Mouse (Mus musculus): ENCODE results near the gene Nckap5l. TPM values are rescaled to one million over a fixed set of nuclear protein-coding genes. Genes with fewer than 3 reads are reported as not detected.

Nckap5l gene
- total and polyA plus RNA-seq, 3 experiments: 3.5 to 5.2 (median 4.2) TPM

DNA sequence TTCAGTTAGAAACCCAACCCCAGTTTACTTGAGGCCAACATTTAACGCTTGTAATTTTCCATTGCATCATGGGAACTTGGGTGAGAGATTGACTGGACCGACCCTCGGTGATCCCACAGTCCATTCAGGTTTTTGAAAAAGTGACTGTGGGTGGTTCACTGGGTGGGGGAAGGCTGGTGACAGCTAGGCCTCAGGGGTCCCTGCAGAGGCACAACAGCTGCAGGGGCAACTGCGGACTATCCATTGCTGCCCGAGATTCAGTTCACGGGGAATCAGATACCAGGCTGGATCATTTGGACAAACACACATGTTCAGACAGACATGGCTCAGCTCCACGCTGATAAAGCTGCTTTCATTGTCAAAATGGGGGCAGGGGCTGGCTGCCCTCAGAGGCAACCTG lies 26.0 kb downstream of the Nckap5l start:
- Histone ChIP-seq H3K79me2 (replicated peaks; ENCODE audit: control insufficient read depth, insufficient read depth, low read length) (no peaks in the 10 kb centered on the region), H3K27me3 (ENCODE audit: control insufficient read depth, insufficient read depth, low read length) (no peaks in the 10 kb centered on the region), H3K4me3 (no peak overlapping the region), H3K4me1 (ENCODE audit: control insufficient read depth, insufficient read depth, low read length) (peaks cover 2% of the 10 kb centered on the region), H3K36me3 (ENCODE audit: control insufficient read depth, insufficient read depth, low read length) (no peaks in the 10 kb centered on the region), H3K9ac (ENCODE audit: low read depth, low read length) (no peak overlapping the region), H3K27ac (peak overlapping the region; percentile 29)
- TF ChIP-seq POLR2A (IDR thresholded peaks at IDR 0.05; ENCODE audit: insufficient read depth, low read depth, low read length): no peak
- no peak for TF ChIP-seq EP300 (IDR thresholded peaks at IDR 0.05; ENCODE audit: insufficient read depth, low read depth, low read length)
- TF ChIP-seq CTCF (IDR thresholded peaks at IDR 0.05): no peak
- no peak for DNase-seq
- WGBS: 58% methylated on average over 7 of the region's 7 CpGs
- intact Hi-C loops (cut with DNase I): no loop called here

DNA sequence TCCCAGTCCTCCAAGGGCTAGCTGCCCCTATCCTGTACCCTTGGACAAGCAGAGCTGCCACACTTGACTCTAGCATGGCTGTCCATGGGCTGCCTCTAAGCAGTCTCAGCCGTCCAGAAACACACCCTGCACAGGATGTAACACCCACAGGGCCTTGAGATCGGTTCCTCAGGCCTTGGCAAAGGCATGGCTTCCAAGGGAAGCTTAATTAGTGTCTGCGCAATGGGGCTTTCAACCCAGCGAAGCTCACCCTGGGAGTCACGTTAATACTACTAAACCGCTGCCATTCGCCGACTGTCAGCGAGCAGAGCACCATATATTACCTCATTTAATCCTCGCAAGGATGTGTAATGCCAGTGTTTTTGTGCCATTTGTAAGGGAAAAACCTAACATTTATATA lies 26.5 kb downstream of the Nckap5l start:
- intact Hi-C loops (cut with DNase I): no loop called here
- TF ChIP-seq CTCF (IDR thresholded peaks at IDR 0.05): no peak
- no peak for TF ChIP-seq EP300 (IDR thresholded peaks at IDR 0.05; ENCODE audit: insufficient read depth, low read depth, low read length)
- TF ChIP-seq POLR2A (IDR thresholded peaks at IDR 0.05; ENCODE audit: insufficient read depth, low read depth, low read length): no peak
- no peak overlapping the region for H3K4me3 ChIP-seq
- no peaks in the 10 kb centered on the region for H3K36me3 ChIP-seq (ENCODE audit: control insufficient read depth, insufficient read depth, low read length)
- 72% methylated on average over 10 of the region's 10 CpGs for WGBS
- no peak overlapping the region for H3K9ac ChIP-seq (ENCODE audit: low read depth, low read length)
- peaks cover 2% of the 10 kb centered on the region for H3K4me1 ChIP-seq (ENCODE audit: control insufficient read depth, insufficient read depth, low read length)
- H3K79me2 ChIP-seq (replicated peaks; ENCODE audit: control insufficient read depth, insufficient read depth, low read length): no peaks in the 10 kb centered on the region
- DNase-seq: no peak
- H3K27me3 ChIP-seq (ENCODE audit: control insufficient read depth, insufficient read depth, low read length): no peaks in the 10 kb centered on the region
- peak overlapping the region; percentile 29 for H3K27ac ChIP-seq

DNA sequence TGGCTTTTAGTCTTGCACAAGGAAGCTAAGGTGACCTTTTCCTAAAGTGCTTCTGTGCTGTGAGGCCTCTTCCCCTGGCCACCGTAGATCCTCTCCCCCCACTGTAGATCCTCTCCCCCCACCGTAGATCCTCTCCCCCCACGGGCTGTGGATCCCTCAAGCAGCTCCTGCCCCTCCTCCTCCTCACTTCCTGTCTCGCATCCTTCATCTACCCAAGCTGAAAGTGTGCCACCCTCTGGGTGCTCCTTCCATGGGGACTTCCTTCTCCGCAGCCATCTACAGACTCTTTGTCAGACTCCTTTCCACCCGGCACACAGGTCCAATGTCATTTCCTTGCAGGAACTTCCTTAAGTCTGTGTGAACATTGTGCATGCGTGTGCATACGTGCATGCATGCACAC lies 27.2 kb downstream of the Nckap5l start:
- Histone ChIP-seq H3K4me3 (no peak overlapping the region), H3K9ac (ENCODE audit: low read depth, low read length) (no peak overlapping the region), H3K36me3 (ENCODE audit: control insufficient read depth, insufficient read depth, low read length) (no peaks in the 10 kb centered on the region), H3K27ac (peak overlapping the region; percentile 29), H3K4me1 (ENCODE audit: control insufficient read depth, insufficient read depth, low read length) (peaks cover 2% of the 10 kb centered on the region), H3K79me2 (replicated peaks; ENCODE audit: control insufficient read depth, insufficient read depth, low read length) (no peaks in the 10 kb centered on the region), H3K27me3 (ENCODE audit: control insufficient read depth, insufficient read depth, low read length) (no peaks in the 10 kb centered on the region)
- DNase-seq: no peak
- TF ChIP-seq CTCF (IDR thresholded peaks at IDR 0.05) (no peak), EP300 (IDR thresholded peaks at IDR 0.05; ENCODE audit: insufficient read depth, low read depth, low read length) (no peak), POLR2A (IDR thresholded peaks at IDR 0.05; ENCODE audit: insufficient read depth, low read depth, low read length) (no peak)
- intact Hi-C loops (cut with DNase I): no loop called here
- 45% methylated on average over 8 of the region's 8 CpGs for WGBS

DNA sequence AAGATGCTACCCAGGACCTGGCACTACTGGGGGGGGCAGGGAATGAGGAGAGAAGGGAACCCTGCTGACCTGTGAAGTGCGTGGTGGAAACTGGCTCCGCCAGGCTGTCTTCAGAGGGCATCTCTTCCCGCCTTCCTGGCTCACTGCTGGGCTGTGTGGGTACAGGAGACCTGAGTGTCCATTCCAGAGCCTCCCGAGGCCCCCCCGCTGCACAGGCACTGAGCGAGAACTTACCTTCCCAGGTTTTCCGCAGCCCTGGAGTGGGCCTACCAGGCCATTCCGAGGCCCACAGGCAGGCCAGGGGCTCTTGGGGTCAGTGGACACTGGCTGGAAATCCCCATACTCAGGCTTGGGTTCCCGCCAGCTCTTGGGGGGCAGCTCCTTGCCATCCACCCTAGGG lies 33.7 kb downstream of the Nckap5l start:
- intact Hi-C loops (cut with DNase I): no loop called here
- Histone ChIP-seq H3K27ac (no peak overlapping the region), H3K27me3 (ENCODE audit: control insufficient read depth, insufficient read depth, low read length) (no peaks in the 10 kb centered on the region), H3K4me3 (no peak overlapping the region), H3K79me2 (replicated peaks; ENCODE audit: control insufficient read depth, insufficient read depth, low read length) (no peaks in the 10 kb centered on the region), H3K36me3 (ENCODE audit: control insufficient read depth, insufficient read depth, low read length) (no peaks in the 10 kb centered on the region), H3K4me1 (ENCODE audit: control insufficient read depth, insufficient read depth, low read length) (peaks cover 8% of the 10 kb centered on the region), H3K9ac (ENCODE audit: low read depth, low read length) (no peak overlapping the region)
- DNase-seq: no peak
- 89% methylated on average over 9 of the region's 9 CpGs for WGBS
- TF ChIP-seq CTCF (IDR thresholded peaks at IDR 0.05): no peak
- TF ChIP-seq POLR2A (IDR thresholded peaks at IDR 0.05; ENCODE audit: insufficient read depth, low read depth, low read length): no peak
- no peak for TF ChIP-seq EP300 (IDR thresholded peaks at IDR 0.05; ENCODE audit: insufficient read depth, low read depth, low read length)

DNA sequence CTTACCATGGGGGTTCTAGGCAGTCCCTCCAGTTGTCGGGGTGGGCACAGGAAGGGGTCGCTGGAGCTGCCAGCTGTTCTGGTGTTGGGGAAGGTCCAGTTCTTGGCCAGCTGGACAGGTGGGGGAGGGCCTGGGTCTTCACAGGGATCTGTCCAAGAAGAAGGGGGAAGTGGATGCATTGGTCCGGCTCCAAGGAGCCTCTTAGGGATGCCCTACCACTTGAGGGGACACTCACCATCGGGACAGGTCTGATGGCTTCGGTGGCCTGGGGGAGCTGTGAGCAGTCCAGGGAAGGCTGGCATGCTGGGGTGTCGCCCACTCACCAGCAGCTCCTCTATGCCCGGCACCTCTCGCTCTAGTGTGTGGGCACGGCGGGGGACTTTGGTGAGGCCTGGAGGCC lies 34.4 kb downstream of the Nckap5l start:
- Histone ChIP-seq H3K4me3 (no peak overlapping the region), H3K9ac (ENCODE audit: low read depth, low read length) (no peak overlapping the region), H3K4me1 (ENCODE audit: control insufficient read depth, insufficient read depth, low read length) (peaks cover 8% of the 10 kb centered on the region), H3K27me3 (ENCODE audit: control insufficient read depth, insufficient read depth, low read length) (no peaks in the 10 kb centered on the region), H3K27ac (no peak overlapping the region), H3K36me3 (ENCODE audit: control insufficient read depth, insufficient read depth, low read length) (no peaks in the 10 kb centered on the region), H3K79me2 (replicated peaks; ENCODE audit: control insufficient read depth, insufficient read depth, low read length) (no peaks in the 10 kb centered on the region)
- WGBS: 89% methylated on average over 10 of the region's 10 CpGs
- DNase-seq: no peak
- TF ChIP-seq EP300 (IDR thresholded peaks at IDR 0.05; ENCODE audit: insufficient read depth, low read depth, low read length) (no peak), POLR2A (IDR thresholded peaks at IDR 0.05; ENCODE audit: insufficient read depth, low read depth, low read length) (no peak), CTCF (IDR thresholded peaks at IDR 0.05) (no peak)
- intact Hi-C loops (cut with DNase I): no loop called here

DNA sequence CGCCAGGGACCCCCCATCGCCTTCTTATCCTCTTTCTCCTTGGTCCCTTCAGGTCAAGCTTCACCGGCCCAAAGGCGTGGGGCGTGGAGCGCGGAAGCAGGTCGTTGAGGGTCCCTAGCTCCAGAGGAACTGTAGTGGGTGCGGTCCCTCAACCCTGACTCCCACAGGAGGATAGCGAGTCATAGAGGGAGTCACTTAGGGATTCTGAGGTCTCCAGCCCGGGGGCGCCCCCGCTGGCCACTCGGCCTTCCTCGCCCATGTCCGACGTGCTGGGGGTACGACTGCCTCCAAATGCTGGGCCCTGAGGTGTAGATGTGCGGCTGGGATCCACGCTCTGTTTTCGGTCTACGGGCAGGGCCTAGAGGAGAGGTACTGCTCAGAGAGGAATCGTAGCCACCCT lies 35.0 kb downstream of the Nckap5l start:
- Histone ChIP-seq H3K4me1 (ENCODE audit: control insufficient read depth, insufficient read depth, low read length) (peaks cover 8% of the 10 kb centered on the region), H3K9ac (ENCODE audit: low read depth, low read length) (no peak overlapping the region), H3K4me3 (no peak overlapping the region), H3K36me3 (ENCODE audit: control insufficient read depth, insufficient read depth, low read length) (no peaks in the 10 kb centered on the region), H3K27ac (no peak overlapping the region), H3K27me3 (ENCODE audit: control insufficient read depth, insufficient read depth, low read length) (no peaks in the 10 kb centered on the region), H3K79me2 (replicated peaks; ENCODE audit: control insufficient read depth, insufficient read depth, low read length) (no peaks in the 10 kb centered on the region)
- no peak for TF ChIP-seq POLR2A (IDR thresholded peaks at IDR 0.05; ENCODE audit: insufficient read depth, low read depth, low read length)
- no peak for TF ChIP-seq EP300 (IDR thresholded peaks at IDR 0.05; ENCODE audit: insufficient read depth, low read depth, low read length)
- TF ChIP-seq CTCF (IDR thresholded peaks at IDR 0.05): no peak
- WGBS: 92% methylated on average over 23 of the region's 23 CpGs
- no peak for DNase-seq
- intact Hi-C loops (cut with DNase I): no loop called here
